Mouse (Mus musculus): ENCODE data around the gene Srsf2.

- TF ChIP-seq CTCF (IDR thresholded peaks at IDR 0.05; ENCODE audit: extremely low read depth, insufficient read depth, low read length) (no peak), POLR2A (IDR thresholded peaks at IDR 0.05; ENCODE audit: extremely low read depth, insufficient read depth, low read length) (no peak)
Observed at GRCm38 (mm10) chr11:116847187-116848085, 5.5 kb downstream of the Srsf2 start.

Data from cortical plate, adult 2 months (tissue).